Mouse (Mus musculus) myocyte (in vitro differentiated cells): ENCODE results near the gene Hsd17b13.

Experiments used
- CEBPB ChIP-seq: IDR thresholded peaks from 2 replicates; pipeline ENCODE4 v1.6.1; 2011; ENCODE audit warnings: mild to moderate bottlenecking, moderate library complexity; ENCODE audit not compliant: poor library complexity, insufficient read depth, severe bottlenecking
- E2F4 ChIP-seq: IDR thresholded peaks from one replicate; pipeline ENCODE4 v1.6.1; 2011; ENCODE audit warnings: mild to moderate bottlenecking, control low read depth, moderate library complexity; ENCODE audit not compliant: insufficient read depth
- MAX ChIP-seq: IDR thresholded peaks from one replicate; pipeline ENCODE4 v1.6.1; 2011; ENCODE audit warnings: low read depth, mild to moderate bottlenecking, control low read depth
- MYOD1 ChIP-seq, 3 experiments: IDR thresholded peaks; one replicate each; pipeline ENCODE4 v1.6.1; 2011; ENCODE audit warnings: control low read depth in 2 of 3, low read depth in 2 of 3, mild to moderate bottlenecking in 2 of 3, moderate library complexity in 1 of 3; ENCODE audit not compliant: insufficient read length in 2 of 3, control insufficient read depth in 1 of 3
- MYOG ChIP-seq, 3 experiments: IDR thresholded peaks; one replicate each; pipeline ENCODE4 v1.6.1; 2011; ENCODE audit warnings: control low read depth in 2 of 3, low read depth in 2 of 3, mild to moderate bottlenecking in 2 of 3; ENCODE audit not compliant: insufficient read length in 2 of 3, control insufficient read depth in 1 of 3, insufficient read depth in 1 of 3
- POLR2A ChIP-seq: IDR thresholded peaks from one replicate; pipeline ENCODE4 v1.6.1; 2011; ENCODE audit warnings: low read depth, mild to moderate bottlenecking, control low read depth, moderate library complexity; ENCODE audit not compliant: insufficient read length
- POLR2AphosphoS2 ChIP-seq: IDR thresholded peaks from one replicate; pipeline ENCODE4 v1.6.1; 2011; ENCODE audit warnings: low read depth, control low read depth; ENCODE audit not compliant: insufficient read length
- REST ChIP-seq: IDR thresholded peaks from one replicate; pipeline ENCODE4 v1.6.1; 2011; ENCODE audit warnings: mild to moderate bottlenecking, control low read depth, moderate library complexity; ENCODE audit not compliant: insufficient read depth, insufficient read length
- SRF ChIP-seq: IDR thresholded peaks from one replicate; pipeline ENCODE4 v1.6.1; 2011; ENCODE audit warnings: low read depth; ENCODE audit not compliant: control insufficient read depth, insufficient read length
- TCF12 ChIP-seq: IDR thresholded peaks from one replicate; pipeline ENCODE4 v1.6.1; 2011; ENCODE audit warnings: mild to moderate bottlenecking, control low read depth; ENCODE audit not compliant: poor library complexity, insufficient read depth, severe bottlenecking
- TCF3 ChIP-seq: IDR thresholded peaks from one replicate; pipeline ENCODE4 v1.6.1; 2011; ENCODE audit warnings: low read depth, control low read depth; ENCODE audit not compliant: insufficient read length
- USF1 ChIP-seq: IDR thresholded peaks from one replicate; pipeline ENCODE4 v1.6.1; 2011; ENCODE audit warnings: low read depth, mild to moderate bottlenecking, control low read depth, moderate library complexity

DNA sequence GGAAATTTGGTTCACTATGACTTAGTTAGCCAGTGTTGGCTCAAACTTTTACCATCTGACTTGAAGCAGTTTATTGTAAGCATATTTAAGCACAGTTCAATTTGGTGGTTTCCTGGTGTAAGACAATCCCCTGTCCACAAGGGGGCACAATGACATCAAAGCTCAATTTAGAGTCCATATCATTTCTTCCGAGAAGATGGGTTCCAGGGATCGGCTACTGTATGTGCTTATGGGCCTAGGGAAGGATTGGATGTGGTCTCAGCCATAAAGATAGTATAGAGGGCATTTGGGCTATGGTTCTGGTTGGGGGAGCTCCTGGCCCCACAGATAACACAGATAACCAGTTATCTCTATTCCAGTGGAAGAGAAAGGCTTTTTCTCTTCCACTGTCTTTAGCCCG is 18.0 kb upstream of the Hsd17b13 start:
- TF ChIP-seq MAX (no peak), TCF12 (no peak), POLR2A (no peak), POLR2AphosphoS2 (no peak), MYOD1 (IDR thresholded peaks at IDR 0.05; ENCODE audit: control insufficient read depth in 1 of 3, insufficient read length in 2 of 3, low read depth in 2 of 3) (no peak), REST (no peak), E2F4 (no peak), MYOG (IDR thresholded peaks at IDR 0.05; ENCODE audit: control insufficient read depth in 1 of 3, insufficient read depth in 1 of 3, insufficient read length in 2 of 3, low read depth in 2 of 3) (no peak), USF1 (no peak), TCF3 (no peak), CEBPB (no peak), SRF (no peak)
